Mouse (Mus musculus) thymus, postnatal 4 days (tissue): ENCODE results near the gene Cdkal1.

ENCODE experiments used
- DNase-seq: peaks from one replicate; pipeline ENCODE4 v3.0.0; 2021

The Cdkal1 gene

GRCm38 (mm10) chr13:29161436-29161835 lies 694.0 kb downstream of the Cdkal1 start:
- DNase-seq, result peak; percentile 67

- peak; percentile 78 for DNase-seq
Observed at GRCm38 (mm10) chr13:29156703-29157102, 698.8 kb downstream of the Cdkal1 start.

- no peak for DNase-seq
Observed at GRCm38 (mm10) chr13:29155297-29155696, 700.2 kb downstream of the Cdkal1 start.

- DNase-seq, result no peak
Observed at GRCm38 (mm10) chr13:29150120-29150519, 705.4 kb downstream of the Cdkal1 start.

GRCm38 (mm10) chr13:29149404-29149803 lies 706.1 kb downstream of the Cdkal1 start:
- DNase-seq, result no peak

- no peak for DNase-seq
Observed at GRCm38 (mm10) chr13:29148616-29149015, 706.9 kb downstream of the Cdkal1 start.
